Mouse (Mus musculus) spleen, adult 12 weeks (tissue): ENCODE results near the gene U2af1.

ENCODE experiments used
- DNase-seq: peaks from one replicate; pipeline ENCODE4 v3.0.0; 2022; ENCODE audit warnings: low spot score

U2af1 gene

GRCm38 (mm10) chr17:31660661-31661250 is 2.1 kb upstream of the U2af1 start:
- no peak for DNase-seq

GRCm38 (mm10) chr17:31658136-31658467 is 590 bp downstream of the U2af1 start:
- DNase-seq, result no peak

- DNase-seq, result no peak
Observed at GRCm38 (mm10) chr17:31657141-31657983, 1.3 kb downstream of the U2af1 start.

- DNase-seq, result no peak
Observed at GRCm38 (mm10) chr17:31656682-31657081, 2.0 kb downstream of the U2af1 start.

- no peak for DNase-seq
Observed at GRCm38 (mm10) chr17:31655366-31655765, 3.3 kb downstream of the U2af1 start.

GRCm38 (mm10) chr17:31653277-31653676 is 5.4 kb downstream of the U2af1 start:
- no peak for DNase-seq

GRCm38 (mm10) chr17:31652152-31652551 is 6.5 kb downstream of the U2af1 start:
- no peak for DNase-seq

GRCm38 (mm10) chr17:31646199-31647002 is 12.3 kb downstream of the U2af1 start:
- DNase-seq, result no peak

GRCm38 (mm10) chr17:31642913-31643312 is 15.8 kb downstream of the U2af1 start:
- no peak for DNase-seq

GRCm38 (mm10) chr17:31642331-31642730 is 16.4 kb downstream of the U2af1 start:
- no peak for DNase-seq

GRCm38 (mm10) chr17:31639651-31640050 is 19.0 kb downstream of the U2af1 start:
- no peak for DNase-seq

- DNase-seq, result no peak
Observed at GRCm38 (mm10) chr17:31637866-31638570, 20.7 kb downstream of the U2af1 start.

GRCm38 (mm10) chr17:31636942-31637811 is 21.5 kb downstream of the U2af1 start, which contains the start of gene Cbs:
Gene Cbs, minus strand, starts transcription at chr17:31637238.
- no peak for DNase-seq

GRCm38 (mm10) chr17:31636277-31636941 is 22.3 kb downstream of the U2af1 start:
- DNase-seq, result no peak

- DNase-seq, result no peak
Observed at GRCm38 (mm10) chr17:31635781-31636180, 22.9 kb downstream of the U2af1 start.

- DNase-seq, result no peak
Observed at GRCm38 (mm10) chr17:31634896-31635295, 23.8 kb downstream of the U2af1 start.

- no peak for DNase-seq
Observed at GRCm38 (mm10) chr17:31633007-31633406, 25.7 kb downstream of the U2af1 start.

- DNase-seq, result no peak
Observed at GRCm38 (mm10) chr17:31631081-31631800, 27.5 kb downstream of the U2af1 start.

GRCm38 (mm10) chr17:31627961-31628360 is 30.7 kb downstream of the U2af1 start:
- DNase-seq, result no peak

- no peak for DNase-seq
Observed at GRCm38 (mm10) chr17:31623101-31623500, 35.6 kb downstream of the U2af1 start.
